Mouse (Mus musculus): ENCODE measurements at regions not wholly inside any gene's neighbourhood (a gene's known extent, or its start where the extent isn't known, plus 50 kb on each side); places are given as distances from the start of the nearest gene placed in this dataset.

GRCm38 (mm10) chr13:26318557-26318956, 451.4 kb downstream of the Hdgfl1 start:
- no peaks in the 10 kb centered on the region for H3K36me3 ChIP-seq
- ATAC-seq (ENCODE audit: low FRiP score) = no peak
- no peaks in the 10 kb centered on the region for H3K27me3 ChIP-seq
- no peak overlapping the region for H3K9ac ChIP-seq
- no peak overlapping the region for H3K4me3 ChIP-seq
- 0 out of 2 replicates have a peak, but pooled peaks cover 3% of the 10 kb centered on the region for H3K4me1 ChIP-seq (replicated peaks)
- no peak overlapping the region for H3K27ac ChIP-seq
- no peak overlapping the region for H3K4me2 ChIP-seq
- WGBS = 74% methylated on average over 5 of the region's 5 CpGs
- H3K9me3 ChIP-seq = no peaks in the 10 kb centered on the region

GRCm38 (mm10) chr13:26312246-26313010, 457.5 kb downstream of the Hdgfl1 start:
- no peak for ATAC-seq (ENCODE audit: low FRiP score)
- no peak overlapping the region for H3K4me3 ChIP-seq
- no peak overlapping the region for H3K9ac ChIP-seq
- H3K4me2 ChIP-seq = no peak overlapping the region
- no peak overlapping the region for H3K27ac ChIP-seq
- no peaks in the 10 kb centered on the region for H3K36me3 ChIP-seq
- H3K27me3 ChIP-seq = no peaks in the 10 kb centered on the region
- 54% methylated on average over 7 of the region's 7 CpGs for WGBS
- no peaks in the 10 kb centered on the region for H3K4me1 ChIP-seq (replicated peaks)
- no peaks in the 10 kb centered on the region for H3K9me3 ChIP-seq

GRCm38 (mm10) chr13:26284073-26284444, 485.9 kb downstream of the Hdgfl1 start:
- Histone ChIP-seq H3K9ac (no peak overlapping the region), H3K4me3 (no peak overlapping the region), H3K27me3 (no peaks in the 10 kb centered on the region), H3K4me2 (no peak overlapping the region), H3K27ac (peak overlapping the region; percentile 24; the same call in 1 of the 2 replicates), H3K36me3 (no peaks in the 10 kb centered on the region), H3K4me1 (replicated peaks) (no peaks in the 10 kb centered on the region), H3K9me3 (no peaks in the 10 kb centered on the region)
- WGBS = 82% methylated on average over 3 of the region's 3 CpGs
- ATAC-seq (ENCODE audit: low FRiP score) = no peak; the same call in 1 of the 2 replicates

GRCm38 (mm10) chr13:26283397-26284072, 486.4 kb downstream of the Hdgfl1 start:
- peak overlapping the region; percentile 24; the same call in 1 of the 2 replicates for H3K27ac ChIP-seq
- 64% methylated on average over 6 of the region's 6 CpGs for WGBS
- peak; percentile 57; the same call in 1 of the 2 replicates for ATAC-seq (ENCODE audit: low FRiP score)
- H3K9ac ChIP-seq = no peak overlapping the region
- no peak overlapping the region for H3K4me3 ChIP-seq
- no peaks in the 10 kb centered on the region for H3K9me3 ChIP-seq
- no peaks in the 10 kb centered on the region for H3K4me1 ChIP-seq (replicated peaks)
- no peaks in the 10 kb centered on the region for H3K36me3 ChIP-seq
- no peak overlapping the region for H3K4me2 ChIP-seq
- H3K27me3 ChIP-seq = no peaks in the 10 kb centered on the region

- WGBS = 83% methylated on average over 3 of the region's 3 CpGs
- Histone ChIP-seq H3K4me3 (no peak overlapping the region), H3K9ac (no peak overlapping the region), H3K36me3 (no peaks in the 10 kb centered on the region), H3K9me3 (no peaks in the 10 kb centered on the region), H3K27ac (no peak overlapping the region), H3K4me2 (no peak overlapping the region), H3K27me3 (no peaks in the 10 kb centered on the region), H3K4me1 (replicated peaks) (no peaks in the 10 kb centered on the region)
- ATAC-seq (ENCODE audit: low FRiP score) = no peak
Measured at GRCm38 (mm10) chr13:26282291-26282690, 487.7 kb downstream of the Hdgfl1 start.

- no peaks in the 10 kb centered on the region for H3K4me1 ChIP-seq (replicated peaks)
- H3K9me3 ChIP-seq = no peaks in the 10 kb centered on the region
- no peak for ATAC-seq (ENCODE audit: low FRiP score)
- H3K9ac ChIP-seq = no peak overlapping the region
- no peak overlapping the region for H3K4me3 ChIP-seq
- no peak overlapping the region for H3K27ac ChIP-seq
- no peak overlapping the region for H3K4me2 ChIP-seq
- H3K36me3 ChIP-seq = no peaks in the 10 kb centered on the region
- no peaks in the 10 kb centered on the region for H3K27me3 ChIP-seq
- WGBS = 95% methylated on average over 3 of the region's 3 CpGs
Measured at GRCm38 (mm10) chr13:26272850-26273249, 497.1 kb downstream of the Hdgfl1 start.

- Histone ChIP-seq H3K9ac (no peak overlapping the region), H3K27ac (no peak overlapping the region), H3K4me3 (no peak overlapping the region), H3K36me3 (no peaks in the 10 kb centered on the region), H3K4me2 (no peak overlapping the region), H3K27me3 (no peaks in the 10 kb centered on the region), H3K4me1 (replicated peaks) (no peaks in the 10 kb centered on the region), H3K9me3 (no peaks in the 10 kb centered on the region)
- ATAC-seq (ENCODE audit: low FRiP score) = no peak
- 92% methylated on average over 2 of the region's 2 CpGs for WGBS
Measured at GRCm38 (mm10) chr13:26267501-26267900, 502.5 kb downstream of the Hdgfl1 start.

GRCm38 (mm10) chr13:26235941-26236340, 534.0 kb downstream of the Hdgfl1 start:
- ATAC-seq (ENCODE audit: low FRiP score) = no peak

GRCm38 (mm10) chr13:26234703-26235102, 535.3 kb downstream of the Hdgfl1 start:
- Histone ChIP-seq H3K4me3 (no peak overlapping the region), H3K4me1 (replicated peaks) (0 out of 2 replicates have a peak, but pooled peaks cover 3% of the 10 kb centered on the region), H3K9me3 (no peaks in the 10 kb centered on the region), H3K36me3 (no peaks in the 10 kb centered on the region), H3K27ac (no peak overlapping the region), H3K4me2 (no peak overlapping the region), H3K27me3 (no peaks in the 10 kb centered on the region), H3K9ac (no peak overlapping the region)
- WGBS = 77% methylated on average over 1 of the region's 1 CpGs
- no peak for ATAC-seq (ENCODE audit: low FRiP score)

More at GRCm38 (mm10) chr13:26235941-26236340, 534.0 kb downstream of the Hdgfl1 start:
- Histone ChIP-seq H3K9ac (no peak overlapping the region), H3K4me1 (replicated peaks) (0 out of 2 replicates have a peak, but pooled peaks cover 3% of the 10 kb centered on the region), H3K9me3 (no peaks in the 10 kb centered on the region), H3K4me3 (no peak overlapping the region), H3K27me3 (no peaks in the 10 kb centered on the region), H3K4me2 (no peak overlapping the region), H3K36me3 (no peaks in the 10 kb centered on the region), H3K27ac (no peak overlapping the region)
- 56% methylated on average over 5 of the region's 5 CpGs for WGBS

- H3K27ac ChIP-seq = no peak overlapping the region
- no peaks in the 10 kb centered on the region for H3K9me3 ChIP-seq
- H3K4me1 ChIP-seq (replicated peaks) = no peaks in the 10 kb centered on the region
- 86% methylated on average over 3 of the region's 3 CpGs for WGBS
- H3K4me3 ChIP-seq = no peak overlapping the region
- no peak overlapping the region for H3K4me2 ChIP-seq
- no peak overlapping the region for H3K9ac ChIP-seq
- ATAC-seq (ENCODE audit: low FRiP score) = no peak
- no peaks in the 10 kb centered on the region for H3K36me3 ChIP-seq
- no peaks in the 10 kb centered on the region for H3K27me3 ChIP-seq
Measured at GRCm38 (mm10) chr13:26217299-26217698, 552.7 kb downstream of the Hdgfl1 start.

- Histone ChIP-seq H3K4me3 (no peak overlapping the region), H3K4me2 (no peak overlapping the region), H3K27me3 (no peaks in the 10 kb centered on the region), H3K27ac (no peak overlapping the region), H3K36me3 (no peaks in the 10 kb centered on the region), H3K4me1 (replicated peaks) (no peaks in the 10 kb centered on the region), H3K9me3 (no peaks in the 10 kb centered on the region), H3K9ac (no peak overlapping the region)
- no peak for ATAC-seq (ENCODE audit: low FRiP score)
Measured at GRCm38 (mm10) chr13:26216579-26216978, 553.4 kb downstream of the Hdgfl1 start.

GRCm38 (mm10) chr13:26205532-26206105, 564.3 kb downstream of the Hdgfl1 start:
- no peak overlapping the region for H3K27ac ChIP-seq
- H3K4me1 ChIP-seq (replicated peaks) = no peaks in the 10 kb centered on the region
- no peak overlapping the region for H3K4me2 ChIP-seq
- no peaks in the 10 kb centered on the region for H3K9me3 ChIP-seq
- H3K36me3 ChIP-seq = no peaks in the 10 kb centered on the region
- 73% methylated on average over 1 of the region's 1 CpGs for WGBS
- H3K27me3 ChIP-seq = no peaks in the 10 kb centered on the region
- no peak overlapping the region for H3K4me3 ChIP-seq
- no peak overlapping the region for H3K9ac ChIP-seq
- ATAC-seq (ENCODE audit: low FRiP score) = no peak
